Mouse (Mus musculus) mouse embryonic stem cell (cell line): ENCODE data around the gene Gm20388.

Experiments used
- in situ Hi-C, 2 experiments: fragments of 300-500 bp; cut with MboI; formaldehyde crosslinking; loops; 1 replicate in 1 of 2; 3 replicates in 1 of 2; pipeline ENCODE4 v1.14.3; 2019 to 2020; ENCODE audit warnings: low sequenced_read_pairs in 2 of 2, low pct_unique_long_range_greater_than_20kb in 1 of 2, mixed read lengths in 1 of 2; ENCODE audit not compliant: unreplicated experiment in 1 of 2

Gene Gm20388

GRCm38 (mm10) chr8:120164026-120164425 lies 253.4 kb downstream of the Gm20388 start:
- in situ Hi-C loops: no loop called here

- in situ Hi-C loops: no loop called here
These were observed 256.5 kb downstream of the Gm20388 start for GRCm38 (mm10) chr8:120167136-120167535.

- in situ Hi-C loops: no loop called here
These were observed 257.2 kb downstream of the Gm20388 start for GRCm38 (mm10) chr8:120167821-120168220.

GRCm38 (mm10) chr8:120169119-120169518 lies 258.5 kb downstream of the Gm20388 start:
- in situ Hi-C loops: no loop called here

- in situ Hi-C loops: no loop called here
These were observed 262.6 kb downstream of the Gm20388 start for GRCm38 (mm10) chr8:120173195-120173594.

GRCm38 (mm10) chr8:120174606-120175005 lies 264.0 kb downstream of the Gm20388 start:
- in situ Hi-C loops: no loop called here

GRCm38 (mm10) chr8:120176605-120177004 lies 266.0 kb downstream of the Gm20388 start:
- in situ Hi-C loops: no loop called here

GRCm38 (mm10) chr8:120177318-120178123 lies 266.9 kb downstream of the Gm20388 start, which contains the start of gene Fam92b:
Gene Fam92b, minus strand, starts transcription at chr8:120177466.
- in situ Hi-C loops: no loop called here

- in situ Hi-C loops: no loop called here
These were observed 267.5 kb downstream of the Gm20388 start for GRCm38 (mm10) chr8:120178124-120178514.

GRCm38 (mm10) chr8:120179027-120179431 lies 268.4 kb downstream of the Gm20388 start:
- in situ Hi-C loops: no loop called here

- in situ Hi-C loops: loop anchor here in 1 of 2 experiments (10.0 kb wide), 1 partner anchor 144 kb away; no protein-coding TSS in a partner anchor
These were observed 269.9 kb downstream of the Gm20388 start for GRCm38 (mm10) chr8:120180445-120180970.

- in situ Hi-C loops: loop anchor here in 1 of 2 experiments (10.0 kb wide), 1 partner anchor 144 kb away; no protein-coding TSS in a partner anchor
These were observed 270.6 kb downstream of the Gm20388 start for GRCm38 (mm10) chr8:120181274-120181673.

- in situ Hi-C loops: loop anchor here in 1 of 2 experiments (10.0 kb wide), 1 partner anchor 143 kb away; no protein-coding TSS in a partner anchor
These were observed 271.3 kb downstream of the Gm20388 start for GRCm38 (mm10) chr8:120181861-120182414.

- in situ Hi-C loops: loop anchor here in 1 of 2 experiments (10.0 kb wide), 1 partner anchor 140 kb away; no protein-coding TSS in a partner anchor
These were observed 273.7 kb downstream of the Gm20388 start for GRCm38 (mm10) chr8:120184366-120184765.

GRCm38 (mm10) chr8:120184850-120185792 lies 274.5 kb downstream of the Gm20388 start:
- in situ Hi-C loops: loop anchor here in 1 of 2 experiments (10.0 kb wide), 1 partner anchor 140 kb away; no protein-coding TSS in a partner anchor

- in situ Hi-C loops: loop anchor here in 1 of 2 experiments (10.0 kb wide), 1 partner anchor 138 kb away; no protein-coding TSS in a partner anchor
These were observed 275.8 kb downstream of the Gm20388 start for GRCm38 (mm10) chr8:120186454-120186853.

GRCm38 (mm10) chr8:120188510-120188909 lies 277.9 kb downstream of the Gm20388 start:
- in situ Hi-C loops: loop anchor here in 1 of 2 experiments (10.0 kb wide), 1 partner anchor 136 kb away; no protein-coding TSS in a partner anchor

GRCm38 (mm10) chr8:120189440-120189839 lies 278.8 kb downstream of the Gm20388 start:
- in situ Hi-C loops: loop anchor here in 1 of 2 experiments (10.0 kb wide), 1 partner anchor 135 kb away; no protein-coding TSS in a partner anchor
